Mouse (Mus musculus) embryo, embryonic 11 days (tissue): ENCODE measurements at regions not wholly inside any gene's neighbourhood (a gene's known extent, or its start where the extent isn't known, plus 50 kb on each side); places are given as distances from the start of the nearest gene placed in this dataset.
"Not testable (repeated sequence)": the region's sequence is repeated elsewhere in the genome, so short reads cannot be mapped to it uniquely, and the experiment has no call there.

ENCODE experiments used
- DNase-seq: peaks from one replicate; pipeline ENCODE4 v3.0.0-alpha.2; 2015

DNA sequence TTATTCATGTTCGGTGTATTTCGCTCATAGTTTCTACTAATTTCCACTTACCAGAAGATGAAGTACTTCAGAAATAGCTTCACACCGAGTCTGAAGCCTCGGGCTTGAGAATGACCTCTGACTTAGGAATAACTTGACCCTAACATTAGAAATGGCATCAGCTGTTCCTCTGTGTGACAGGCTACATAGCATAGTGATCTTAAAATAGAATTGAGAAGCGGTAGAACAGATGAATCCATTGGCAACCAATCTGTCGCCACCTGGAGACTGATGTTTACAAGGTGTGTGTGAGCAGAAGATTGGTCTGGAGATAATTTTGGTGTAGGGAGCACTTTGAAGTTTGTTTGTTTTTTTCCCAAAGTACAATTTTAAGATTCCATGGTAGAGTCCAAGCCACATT is 60.9 kb upstream of the Ahi1 start:
- DNase-seq, result no peak

DNA sequence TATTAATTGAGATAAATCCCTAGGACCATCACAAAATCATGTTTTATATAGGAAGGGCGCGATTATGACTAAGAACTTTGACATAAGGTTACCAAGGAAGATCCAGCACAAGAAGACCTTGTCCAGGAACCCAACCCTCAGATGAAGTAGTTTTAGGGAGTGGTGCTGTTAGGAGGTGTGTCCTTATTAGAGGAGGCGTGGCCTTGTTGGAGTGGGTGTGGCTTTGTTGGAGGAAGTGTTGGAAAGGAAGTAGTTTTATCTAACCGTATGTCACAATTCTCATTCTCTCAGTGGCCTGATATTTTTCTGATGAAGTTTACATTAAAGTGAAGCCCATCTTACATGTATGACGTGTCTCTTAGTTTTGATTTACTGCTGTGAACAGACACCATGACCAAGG is 68.7 kb upstream of the Ahi1 start:
- DNase-seq, result no peak

DNA sequence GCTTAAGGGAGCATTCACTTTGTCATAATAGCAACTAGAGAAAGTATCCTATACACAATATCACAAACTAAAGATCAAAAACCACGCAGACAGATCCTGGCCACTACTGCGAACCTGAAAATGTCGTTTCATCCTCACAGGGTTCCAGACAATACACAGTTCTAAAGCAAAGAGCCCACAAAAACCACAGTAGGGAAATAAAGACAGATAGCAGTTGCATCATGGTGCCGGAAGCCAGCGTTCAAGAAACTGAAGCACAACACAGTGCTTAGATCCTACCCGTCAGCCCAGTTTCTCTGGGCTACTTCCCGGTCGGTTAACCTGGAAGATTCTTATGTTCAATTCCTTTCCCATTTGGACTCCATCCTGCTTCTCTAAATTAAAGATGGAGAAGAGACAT is 69.7 kb upstream of the Ahi1 start:
- DNase-seq, result no peak

DNA sequence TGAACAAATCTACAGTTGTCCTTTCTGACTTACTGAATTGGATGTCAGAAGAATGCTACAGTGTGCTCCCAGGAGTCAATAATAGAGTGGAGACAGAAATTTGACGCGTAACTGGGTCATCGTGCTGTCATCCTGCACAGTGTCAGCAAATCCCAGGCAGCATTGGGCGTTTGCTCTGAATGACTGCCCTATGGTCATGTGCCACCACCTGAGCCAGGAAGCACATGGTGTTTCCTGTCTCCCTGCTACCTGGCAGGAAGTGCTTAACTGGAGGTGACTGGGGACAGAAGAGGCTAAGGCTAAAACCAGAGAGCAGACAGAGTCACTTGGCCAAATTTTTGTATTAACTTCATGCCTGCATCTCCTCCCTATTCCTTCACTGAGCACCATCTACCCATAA is 72.1 kb upstream of the Ahi1 start:
- DNase-seq, result no peak

DNA sequence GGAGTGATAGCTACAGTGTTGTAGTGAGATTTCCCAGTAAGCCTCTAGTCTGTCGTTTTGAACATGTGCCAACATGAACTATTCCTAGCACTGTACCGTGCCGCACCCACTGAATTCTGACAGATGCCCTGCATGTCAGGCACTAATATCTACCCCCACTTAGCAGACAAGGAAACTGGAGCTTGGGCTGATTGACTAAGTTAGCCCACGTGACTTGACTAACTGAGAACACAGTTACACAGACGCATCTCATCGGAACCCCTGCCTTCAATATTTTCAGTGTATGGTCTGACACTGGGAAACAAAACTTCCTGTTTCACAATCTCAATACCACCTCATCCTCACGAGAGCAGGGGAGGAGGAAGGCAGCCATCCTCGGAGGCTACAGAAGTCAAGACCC is 72.9 kb upstream of the Ahi1 start:
- no peak for DNase-seq

DNA sequence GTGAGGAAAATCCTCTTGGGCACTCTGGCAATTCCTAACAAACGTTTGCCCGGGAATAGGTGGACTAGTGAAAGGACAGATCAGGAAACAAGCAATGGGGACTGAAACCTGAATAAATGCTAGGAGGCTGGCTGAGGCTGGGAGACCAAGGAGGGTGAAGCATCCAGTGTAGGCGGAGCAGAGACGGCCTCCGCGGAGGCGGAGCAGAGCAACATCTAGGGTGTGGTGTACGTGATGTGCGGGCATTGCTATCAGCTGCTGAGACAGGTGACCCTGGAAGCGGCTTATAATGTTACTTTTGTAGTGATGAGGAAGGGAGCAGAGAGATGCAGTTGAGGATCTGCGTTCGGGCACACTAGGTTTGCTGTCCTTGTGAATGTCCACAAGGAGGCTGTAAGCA is 85.3 kb upstream of the Ahi1 start:
- no peak for DNase-seq

DNA sequence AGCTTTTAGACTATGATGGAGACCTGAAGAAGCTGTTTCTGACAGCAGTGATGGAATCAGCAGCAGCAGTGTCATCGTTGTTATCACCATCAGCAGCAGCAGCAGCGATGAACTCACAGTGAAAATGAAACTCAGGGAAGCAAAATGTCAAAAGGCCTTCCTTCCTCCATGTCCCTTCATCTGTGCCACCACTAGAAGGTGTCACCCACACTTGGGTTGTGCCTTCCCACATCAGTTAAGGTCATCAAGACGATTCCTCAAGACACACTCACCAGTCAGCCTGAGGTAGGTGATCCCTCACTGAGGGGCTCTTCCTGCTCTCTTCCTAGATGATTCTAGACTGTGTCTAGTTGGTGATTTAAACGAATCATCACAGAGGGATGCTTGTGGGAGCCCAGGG is 87.3 kb upstream of the Ahi1 start:
- no peak for DNase-seq

DNA sequence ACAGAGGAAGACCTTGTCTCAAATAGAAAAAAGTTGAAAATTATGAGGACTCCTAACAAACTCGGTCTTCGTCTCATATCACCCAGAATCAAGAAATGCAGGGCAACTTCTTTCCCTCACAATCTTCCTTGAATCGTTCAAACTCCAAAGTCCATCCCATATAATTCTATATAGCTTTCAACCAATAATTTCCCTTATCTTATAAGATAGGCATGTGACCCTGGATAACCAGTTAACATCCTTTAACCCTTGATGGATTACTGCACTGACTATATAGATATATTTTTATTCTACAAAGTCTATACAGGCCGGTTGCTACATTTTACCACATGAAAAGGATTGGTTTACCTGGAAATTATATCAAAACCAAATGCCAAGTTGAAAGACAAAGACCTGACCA is 94.9 kb upstream of the Ahi1 start:
- DNase-seq, result no peak

DNA sequence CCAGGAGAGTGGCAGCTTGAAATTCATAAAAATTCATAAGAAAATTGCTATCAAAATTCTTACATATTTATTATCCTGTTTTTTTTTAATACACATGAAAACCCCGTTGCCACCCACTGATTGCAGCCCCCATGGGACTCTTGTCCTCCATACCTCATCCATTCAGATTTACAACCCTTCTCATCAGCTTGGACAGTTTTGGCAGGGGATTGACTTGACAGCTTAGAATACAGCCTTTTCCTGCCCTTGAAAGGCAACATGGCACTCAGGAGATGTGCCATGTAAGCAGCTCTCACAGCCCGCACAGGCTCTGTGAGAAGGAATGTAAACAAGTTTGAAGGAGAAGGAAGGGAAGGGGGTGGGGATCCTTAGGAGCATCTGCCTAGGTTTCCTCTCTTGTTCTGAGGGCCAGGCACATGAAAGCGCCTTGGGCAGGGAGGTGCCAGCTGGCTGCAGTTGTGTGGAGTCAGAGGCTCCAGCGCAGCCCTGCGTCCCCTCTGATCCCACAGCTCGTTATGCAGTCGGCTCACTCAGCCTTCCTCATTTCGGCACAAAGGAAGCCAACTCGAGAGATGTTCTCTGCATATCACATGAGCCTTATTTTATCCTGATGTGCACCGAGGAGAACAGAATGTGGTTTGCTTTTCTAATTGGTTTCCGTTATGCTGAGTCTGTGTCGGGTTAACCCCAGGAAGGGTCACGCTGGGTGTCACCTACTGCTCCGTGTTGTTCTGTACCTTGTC is 97.6 kb upstream of the Ahi1 start:
- peak; percentile 53 for DNase-seq

DNA sequence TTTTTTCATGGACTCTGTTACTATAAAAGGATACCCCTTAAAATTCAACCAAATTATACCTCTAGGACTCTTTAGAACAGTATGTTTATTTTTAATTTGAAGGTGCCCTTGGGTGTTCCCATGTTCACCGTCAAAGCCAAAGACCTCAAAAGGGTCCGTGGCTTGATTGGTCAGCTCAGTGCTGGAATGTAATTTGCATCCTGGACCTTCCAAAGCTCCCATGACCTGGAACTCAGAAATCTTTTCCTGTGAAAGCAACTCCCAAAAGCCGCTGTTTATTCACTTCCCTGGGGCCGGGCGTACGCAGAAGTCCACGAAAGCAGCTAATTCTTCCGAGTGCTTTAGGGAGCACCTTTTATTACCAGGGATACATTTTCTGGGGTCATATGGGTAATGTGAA is 105.1 kb upstream of the Ahi1 start:
- no peak for DNase-seq

DNA sequence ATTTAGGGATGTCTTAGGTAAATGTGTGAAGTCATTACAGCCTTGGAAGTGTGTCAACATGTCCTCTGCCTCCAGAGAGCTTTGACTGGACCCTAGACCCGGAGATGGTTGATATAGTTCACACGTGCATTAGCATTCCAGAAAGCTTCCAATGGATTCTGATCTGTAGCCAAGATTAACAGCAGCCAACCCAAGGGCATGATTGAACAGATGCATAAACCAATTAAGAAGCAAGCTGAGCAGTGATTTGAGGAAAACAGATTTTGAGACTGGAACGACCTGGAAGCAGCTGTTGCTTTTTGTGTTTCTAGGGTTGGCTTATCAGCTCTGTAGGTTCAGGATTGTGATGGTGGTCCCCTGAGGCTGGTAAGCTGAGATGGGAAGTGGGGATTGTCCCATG is 109.1 kb upstream of the Ahi1 start:
- no peak for DNase-seq

DNA sequence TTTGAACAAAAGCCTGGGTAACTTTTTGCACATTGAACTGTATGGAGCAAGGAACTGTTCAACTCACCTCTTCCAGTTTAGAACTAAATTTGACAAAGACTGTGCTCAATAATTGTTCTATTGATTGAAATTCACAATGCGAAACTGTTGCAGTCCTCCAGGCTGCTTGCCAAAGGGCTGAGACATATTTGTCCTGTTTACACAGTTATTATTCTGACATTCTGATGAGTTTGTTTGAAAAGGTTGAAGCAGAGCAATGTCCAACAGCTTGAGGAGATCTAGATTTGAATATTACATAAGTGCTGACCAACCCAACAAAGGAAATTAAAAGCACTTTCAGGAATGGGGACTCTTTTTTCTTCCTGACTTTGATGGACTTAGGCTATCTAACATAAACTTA is 110.2 kb upstream of the Ahi1 start:
- DNase-seq, result no peak

DNA sequence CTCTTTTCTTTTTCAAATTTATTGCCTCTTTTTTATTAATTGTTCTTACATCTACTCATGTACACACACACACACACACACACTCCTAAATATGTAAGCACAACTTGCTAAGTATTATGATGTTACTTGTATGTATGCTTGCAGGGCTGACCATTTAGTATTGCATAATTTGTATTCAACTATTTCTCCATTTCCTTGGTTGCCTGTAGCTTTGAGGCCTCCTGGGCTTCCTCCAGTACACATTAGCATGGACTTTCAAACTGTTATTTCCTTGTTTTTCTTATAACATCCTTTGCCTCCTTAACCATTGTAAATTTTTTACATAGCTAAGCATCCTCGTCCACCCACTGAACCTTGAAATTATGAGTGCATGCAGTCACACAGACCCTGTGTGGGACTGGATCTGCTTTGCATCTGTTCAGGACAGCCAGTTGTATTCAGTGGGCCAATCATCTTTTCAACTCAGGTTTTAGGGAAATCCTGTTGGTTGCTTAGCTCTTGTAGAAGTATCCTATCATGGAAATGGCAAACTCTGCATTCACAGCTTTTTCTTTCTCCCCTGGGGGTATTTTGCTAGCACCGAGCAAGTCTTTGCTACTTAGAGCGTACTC is 110.8 kb upstream of the Ahi1 start:
- no peak for DNase-seq

DNA sequence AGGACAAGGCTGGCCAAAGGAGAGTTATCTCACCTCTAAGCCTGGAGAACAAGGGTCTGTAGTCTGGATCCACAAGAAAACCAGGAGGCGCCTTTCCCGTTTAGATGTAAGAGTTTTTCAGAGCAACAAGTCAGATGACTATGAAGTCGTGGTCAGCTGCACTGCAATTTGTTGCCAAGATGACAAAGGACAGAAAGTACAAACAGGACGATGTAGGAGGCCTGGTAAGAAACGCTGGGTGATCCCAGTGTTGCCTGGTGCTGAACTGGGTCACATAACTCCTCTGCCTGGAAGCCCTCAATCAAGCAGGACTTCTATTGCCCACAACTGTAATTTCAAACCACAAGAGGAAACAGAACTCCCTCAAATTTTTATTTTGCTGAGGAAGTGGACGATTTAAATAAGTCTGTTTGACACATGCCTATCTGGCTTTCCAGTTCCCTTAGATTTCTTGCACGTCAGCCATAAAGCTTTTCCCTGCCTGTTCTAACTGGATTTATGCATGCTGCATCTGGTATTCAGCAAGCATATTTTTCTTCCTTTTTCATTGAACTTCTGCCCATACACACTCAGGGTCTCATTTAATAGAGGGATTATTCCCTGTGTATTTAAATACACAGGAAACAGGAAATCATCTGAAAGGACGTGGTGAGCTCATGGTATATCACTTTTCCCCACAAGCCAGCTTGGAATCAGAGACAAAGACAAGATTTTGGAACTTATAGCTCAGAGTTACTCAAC is 113.5 kb upstream of the Ahi1 start:
- DNase-seq, result no peak

DNA sequence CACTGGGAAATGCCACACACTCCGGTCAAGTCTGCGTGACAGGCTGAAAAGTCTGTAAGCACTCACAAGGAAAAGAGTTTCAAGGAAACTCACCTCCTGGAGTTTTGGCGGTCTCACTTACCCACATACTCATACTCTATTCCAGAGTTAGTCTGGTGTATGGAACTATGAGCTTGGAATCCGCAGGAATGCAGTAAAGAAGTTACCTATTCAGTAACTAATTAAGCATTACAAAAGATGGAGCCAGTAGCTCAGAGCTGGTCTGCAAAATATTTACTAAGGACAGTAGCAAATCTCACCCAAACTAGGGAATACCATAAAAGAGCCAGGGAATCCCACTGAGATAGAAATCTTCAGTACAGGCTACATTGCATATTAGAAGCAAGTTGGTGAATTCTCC is 111.9 kb upstream of the Pde7b start:
- DNase-seq, result not testable (repeated sequence)

DNA sequence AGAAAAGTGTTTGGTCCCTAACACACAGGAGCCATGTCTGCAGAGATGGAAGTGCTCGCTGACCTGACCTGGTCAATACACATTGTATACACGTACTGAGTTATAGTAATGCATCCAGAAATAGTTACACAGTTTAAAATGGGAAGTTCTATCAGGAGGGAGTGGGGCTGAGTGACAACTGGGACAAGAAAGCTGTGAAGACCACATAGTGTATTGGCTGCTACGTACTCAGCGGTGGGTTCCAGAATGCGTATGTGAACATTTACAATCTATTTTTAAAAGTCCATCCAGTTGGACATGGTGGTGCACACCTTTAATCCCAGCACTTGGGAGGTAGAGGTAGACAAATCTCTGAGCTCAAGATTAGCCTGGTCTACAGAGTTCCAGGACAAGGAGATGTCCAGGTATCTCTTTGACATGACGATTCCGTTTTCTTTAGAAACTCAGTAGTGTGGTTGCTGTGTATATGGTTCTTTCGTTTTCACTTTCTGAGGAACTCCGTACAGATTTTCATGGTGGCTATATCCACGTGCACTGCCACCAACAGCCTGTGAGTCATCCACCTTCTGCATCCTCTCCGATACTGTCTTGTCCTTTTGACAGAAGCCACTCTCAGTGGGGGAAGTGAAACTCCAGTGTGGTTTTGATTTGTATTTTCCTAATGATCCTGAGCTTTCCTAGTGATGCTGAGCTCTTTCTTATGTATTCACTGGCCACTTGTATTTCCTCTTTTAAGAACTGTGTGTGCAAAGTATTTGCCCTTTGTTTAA is 110.1 kb upstream of the Pde7b start:
- no peak for DNase-seq

DNA sequence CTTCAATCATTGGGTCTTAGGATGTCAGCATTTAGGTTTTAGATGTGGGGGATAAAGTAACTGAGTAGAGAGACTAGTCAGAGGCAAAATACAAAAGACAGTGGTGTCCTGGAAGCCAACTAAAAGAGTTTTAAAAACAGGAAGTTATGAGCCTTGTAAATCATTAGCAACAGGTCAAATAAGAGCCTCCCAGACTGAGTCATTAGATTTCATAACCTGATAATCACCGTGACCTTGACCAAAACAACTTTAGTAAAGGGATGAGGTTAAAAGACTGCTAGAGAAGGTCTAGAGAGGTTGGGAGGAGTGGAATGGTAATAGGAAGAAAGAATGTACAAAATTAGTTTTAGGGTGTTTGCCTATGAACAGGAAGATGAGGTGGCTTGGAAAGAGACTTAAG is 103.4 kb upstream of the Pde7b start:
- DNase-seq, result no peak

DNA sequence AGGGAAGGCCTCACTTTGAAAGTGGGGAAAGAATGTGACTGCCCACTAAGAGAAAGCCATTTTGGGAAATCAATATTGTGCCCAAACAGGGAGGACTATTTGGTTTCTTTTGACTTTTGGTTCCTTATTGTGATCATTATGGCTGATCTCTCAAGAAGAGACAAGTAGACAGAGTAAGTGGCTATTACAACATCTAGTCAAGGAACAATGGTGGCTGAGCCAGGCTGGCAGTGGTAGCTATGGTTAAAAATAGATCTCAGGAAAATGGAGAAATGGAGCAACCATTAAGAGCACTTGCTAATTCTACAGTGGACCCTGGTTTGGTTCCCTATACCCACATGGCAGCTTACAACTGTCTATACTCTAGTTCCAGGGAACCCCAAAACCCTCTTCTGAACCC is 102.6 kb upstream of the Pde7b start:
- DNase-seq, result no peak

DNA sequence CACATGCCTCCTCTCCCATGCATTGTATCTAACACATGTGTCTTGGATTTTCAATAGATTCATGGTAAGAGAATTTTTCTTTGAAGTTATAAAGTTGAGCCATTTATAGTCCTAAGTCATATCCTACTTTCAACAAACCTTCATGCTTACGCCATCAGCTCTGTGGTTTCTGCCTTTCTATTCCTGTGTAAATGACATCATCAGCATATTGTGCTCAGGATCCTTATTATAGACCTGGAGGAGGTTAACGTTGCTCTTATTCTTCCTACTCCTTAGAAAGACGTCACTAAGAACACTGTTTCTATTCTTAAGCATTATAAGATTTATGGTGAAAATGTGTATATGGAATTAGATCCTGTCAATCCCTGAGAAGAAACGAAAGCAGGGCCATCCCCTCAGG is 93.7 kb upstream of the Pde7b start:
- DNase-seq, result no peak

DNA sequence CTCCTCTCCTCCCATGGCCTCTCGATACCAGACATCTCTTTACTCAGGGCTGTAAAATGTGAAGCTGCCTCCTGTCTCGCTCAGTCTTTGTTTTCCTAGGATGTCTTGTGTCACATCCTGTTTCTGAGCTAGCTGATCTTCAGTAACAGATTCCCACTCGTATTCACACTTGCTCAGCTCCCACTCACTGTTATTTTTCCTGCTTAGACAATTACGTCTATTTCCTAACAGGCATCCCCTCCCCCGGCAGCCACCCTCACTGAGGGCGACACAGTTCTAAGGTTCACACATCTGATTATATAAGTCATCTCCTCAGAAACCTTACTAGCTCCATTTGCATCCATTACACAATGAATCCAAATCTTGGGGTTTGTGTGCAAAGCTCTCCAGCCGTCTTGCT is 74.9 kb upstream of the Pde7b start:
- DNase-seq, result no peak

DNA sequence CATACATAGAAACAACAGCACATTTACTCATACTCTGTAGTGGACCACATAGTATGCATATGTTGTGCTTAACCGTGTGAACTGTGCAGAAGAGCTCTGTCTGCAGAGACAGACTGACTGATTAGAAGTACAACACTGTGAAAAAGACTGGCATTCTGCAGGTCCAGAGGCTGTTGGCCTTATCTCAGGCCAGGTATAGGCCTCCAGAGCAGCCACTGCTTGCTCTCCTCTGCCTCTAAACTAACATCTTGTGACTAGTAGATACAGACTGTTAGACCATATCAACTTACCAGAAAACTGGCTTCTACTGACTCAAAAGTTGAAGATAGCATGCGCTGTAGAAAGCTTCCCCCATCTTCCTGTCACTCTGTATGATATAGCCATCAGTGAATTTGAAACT is 73.5 kb upstream of the Pde7b start:
- DNase-seq, result no peak

DNA sequence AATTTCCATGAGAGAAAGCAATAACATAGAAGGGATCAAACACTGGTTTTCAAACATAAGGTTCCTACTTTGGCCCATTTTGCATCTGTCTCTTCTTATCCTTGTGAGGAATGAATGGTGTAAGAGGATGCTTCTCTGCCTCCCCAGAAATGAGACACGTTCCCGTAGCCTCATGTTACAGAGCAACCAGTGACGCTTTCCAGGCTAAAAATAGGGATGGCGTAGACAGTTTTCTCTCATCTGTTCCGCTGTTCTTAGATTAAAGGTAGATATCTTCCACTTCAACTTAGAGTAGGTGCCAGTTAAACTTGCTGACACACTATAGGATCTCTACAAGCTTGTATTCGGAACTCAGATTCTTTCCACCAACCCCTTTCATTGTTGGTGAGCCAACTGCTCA is 69.1 kb upstream of the Pde7b start:
- DNase-seq, result no peak

DNA sequence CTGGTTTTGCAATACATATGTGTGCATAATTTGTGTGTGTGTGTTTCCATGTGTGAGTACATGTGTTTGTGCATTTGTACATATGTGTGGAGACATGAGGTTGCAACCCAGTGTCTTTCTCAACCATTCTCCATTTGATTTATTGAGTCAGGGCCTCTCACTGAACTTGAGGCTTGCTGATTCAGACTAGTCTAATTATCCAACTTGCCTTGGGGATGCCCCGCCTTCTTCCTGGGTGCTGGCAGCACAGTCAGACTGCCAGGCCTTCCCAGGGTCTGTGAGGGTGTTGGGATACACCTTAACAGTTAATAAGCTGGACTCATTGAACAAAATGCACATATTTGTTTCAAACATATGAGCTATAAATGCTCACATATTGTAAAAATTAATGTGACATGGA is 56.1 kb upstream of the Pde7b start:
- DNase-seq, result no peak
